Mouse (Mus musculus) limb, embryonic 15.5 days (tissue): ENCODE results near the gene Snai1. TPM values are rescaled to one million over a fixed set of nuclear protein-coding genes. Genes with fewer than 3 reads are reported as not detected.

Experiments used
- ATAC-seq: fragments of 200-750 bp; cut with Nextera tagmentation; 2 replicates; pipeline ENCODE4 v1.8.0; 2017; ENCODE audit warnings: low read depth, moderate TSS enrichment; ENCODE audit not compliant: insufficient number of reproducible peaks, low FRiP score, low TSS enrichment
- H3K27ac ChIP-seq: fragments of 300-500 bp; sonication (generic); 2 replicates; pipeline ENCODE4 v1.5.1; 2015; ENCODE audit warnings: moderate library complexity, mild to moderate bottlenecking, inconsistent platforms
- H3K27me3 ChIP-seq: fragments of 300-500 bp; sonication (generic); 2 replicates; pipeline ENCODE4 v1.6.1; 2015; ENCODE audit warnings: inconsistent platforms
- H3K36me3 ChIP-seq: fragments of 300-500 bp; sonication (generic); 2 replicates; pipeline ENCODE4 v1.6.1; 2015; ENCODE audit warnings: inconsistent platforms
- H3K4me1 ChIP-seq: fragments of 300-500 bp; sonication (generic); 2 replicates; pipeline ENCODE4 v1.6.1; 2015; ENCODE audit warnings: inconsistent platforms
- H3K4me2 ChIP-seq: fragments of 300-500 bp; sonication (generic); 2 replicates; pipeline ENCODE4 v1.6.1; 2015; ENCODE audit warnings: mild to moderate bottlenecking, inconsistent platforms
- H3K4me3 ChIP-seq: fragments of 300-500 bp; sonication (generic); 2 replicates; pipeline ENCODE4 v1.5.1; 2015; ENCODE audit warnings: mild to moderate bottlenecking, inconsistent platforms
- H3K9ac ChIP-seq: fragments of 300-500 bp; sonication (generic); 2 replicates; pipeline ENCODE4 v1.6.1; 2015; ENCODE audit warnings: inconsistent platforms
- H3K9me3 ChIP-seq: fragments of 300-500 bp; sonication (generic); 2 replicates; pipeline ENCODE4 v1.6.1; 2016; ENCODE audit warnings: inconsistent platforms
- whole genome bisulfite sequencing: fragments of 180-500 bp; shearing (Covaris S2); methylation state at CpG from one replicate; pipeline ENCODE4 v1.1.7; 2015; 5-methylcytosine and 5-hydroxymethylcytosine counted together
- polyA plus RNA-seq: library from polyadenylated mRNA; unstranded; fragments of >200 nt; fragmentation: Nextera tagmentation; extraction: Ambion mirVana; gene quantifications from 2 replicates; pipeline ENCODE4 v1.2.1, GENCODE M21; 2015

The Snai1 gene
- polyA plus RNA-seq, 1 experiment from 2014 or later = 52.6 TPM

- no peak overlapping the region for H3K4me3 ChIP-seq
Measured at GRCm38 (mm10) chr2:167575581-167575980, 37.6 kb downstream of the Snai1 start.

GRCm38 (mm10) chr2:167576121-167576620, 38.2 kb downstream of the Snai1 start:
- peaks cover 27% of the 10 kb centered on the region for H3K4me1 ChIP-seq
- no peaks in the 10 kb centered on the region for H3K36me3 ChIP-seq
- 82% methylated on average over 8 of the region's 8 CpGs for WGBS
- H3K9ac ChIP-seq = no peak overlapping the region
- H3K27ac ChIP-seq = no peak overlapping the region
- no peaks in the 10 kb centered on the region for H3K27me3 ChIP-seq
- no peak overlapping the region for H3K4me3 ChIP-seq
- no peaks in the 10 kb centered on the region for H3K9me3 ChIP-seq
- no peak for ATAC-seq
- H3K4me2 ChIP-seq = no peak overlapping the region

More at GRCm38 (mm10) chr2:167575581-167575980, 37.6 kb downstream of the Snai1 start:
- H3K27ac ChIP-seq = no peak overlapping the region
- no peaks in the 10 kb centered on the region for H3K27me3 ChIP-seq
- H3K36me3 ChIP-seq = no peaks in the 10 kb centered on the region
- H3K4me1 ChIP-seq = peaks cover 33% of the 10 kb centered on the region
- WGBS = 89% methylated on average over 7 of the region's 7 CpGs
- no peak for ATAC-seq
- H3K9me3 ChIP-seq = no peaks in the 10 kb centered on the region
- H3K9ac ChIP-seq = no peak overlapping the region
- H3K4me2 ChIP-seq = no peak overlapping the region

- no peak for ATAC-seq
- H3K4me3 ChIP-seq = no peak overlapping the region
- H3K27ac ChIP-seq = no peak overlapping the region
- no peak overlapping the region for H3K9ac ChIP-seq
- peaks cover 26% of the 10 kb centered on the region; the same call in 1 of the 2 replicates for H3K4me1 ChIP-seq
- 62% methylated on average over 9 of the region's 9 CpGs for WGBS
- no peaks in the 10 kb centered on the region for H3K27me3 ChIP-seq
- H3K36me3 ChIP-seq = no peaks in the 10 kb centered on the region
- H3K9me3 ChIP-seq = no peaks in the 10 kb centered on the region
- no peak overlapping the region for H3K4me2 ChIP-seq
Measured at GRCm38 (mm10) chr2:167577186-167577785, 39.3 kb downstream of the Snai1 start.

- no peak for ATAC-seq
- H3K9me3 ChIP-seq = no peaks in the 10 kb centered on the region
- H3K9ac ChIP-seq = no peak overlapping the region
- no peaks in the 10 kb centered on the region for H3K36me3 ChIP-seq
- peaks cover 37% of the 10 kb centered on the region for H3K4me1 ChIP-seq
- H3K27me3 ChIP-seq = no peaks in the 10 kb centered on the region
- no peak overlapping the region for H3K4me3 ChIP-seq
- WGBS = 38% methylated on average over 5 of the region's 5 CpGs
- no peak overlapping the region for H3K4me2 ChIP-seq
- no peak overlapping the region for H3K27ac ChIP-seq
Measured at GRCm38 (mm10) chr2:167578521-167578920, 40.5 kb downstream of the Snai1 start.

GRCm38 (mm10) chr2:167583161-167583952, 45.4 kb downstream of the Snai1 start:
- H3K9ac ChIP-seq = no peak overlapping the region
- H3K9me3 ChIP-seq = no peaks in the 10 kb centered on the region
- no peak for ATAC-seq
- peak overlapping the region; percentile 51 for H3K27ac ChIP-seq
- H3K4me1 ChIP-seq = peaks cover 50% of the 10 kb centered on the region
- 10% methylated on average over 10 of the region's 10 CpGs for WGBS
- H3K36me3 ChIP-seq = no peaks in the 10 kb centered on the region
- no peak overlapping the region for H3K4me3 ChIP-seq
- H3K27me3 ChIP-seq = no peaks in the 10 kb centered on the region
- no peak overlapping the region for H3K4me2 ChIP-seq

- no peak overlapping the region for H3K9ac ChIP-seq
- no peak overlapping the region for H3K27ac ChIP-seq
- H3K4me2 ChIP-seq = no peak overlapping the region
- H3K4me3 ChIP-seq = no peak overlapping the region
- WGBS = 69% methylated on average over 2 of the region's 2 CpGs
- no peak for ATAC-seq
- H3K27me3 ChIP-seq = no peaks in the 10 kb centered on the region
- H3K9me3 ChIP-seq = no peaks in the 10 kb centered on the region
- H3K4me1 ChIP-seq = peaks cover 59% of the 10 kb centered on the region
- H3K36me3 ChIP-seq = no peaks in the 10 kb centered on the region
Measured at GRCm38 (mm10) chr2:167585273-167585672, 47.3 kb downstream of the Snai1 start.

- no peak overlapping the region for H3K4me2 ChIP-seq
- no peak for ATAC-seq
- H3K27me3 ChIP-seq = no peaks in the 10 kb centered on the region
- H3K4me3 ChIP-seq = no peak overlapping the region
- H3K4me1 ChIP-seq = peaks cover 64% of the 10 kb centered on the region
- peak overlapping the region; percentile 40; the same call in 1 of the 2 replicates for H3K27ac ChIP-seq
- H3K36me3 ChIP-seq = no peaks in the 10 kb centered on the region
- H3K9me3 ChIP-seq = no peaks in the 10 kb centered on the region
- 29% methylated on average over 8 of the region's 8 CpGs for WGBS
- no peak overlapping the region for H3K9ac ChIP-seq
Measured at GRCm38 (mm10) chr2:167586041-167586440, 48.0 kb downstream of the Snai1 start.

- ATAC-seq = no peak
Measured at GRCm38 (mm10) chr2:167586976-167587375, 49.0 kb downstream of the Snai1 start.

GRCm38 (mm10) chr2:167588774-167589577, 51.0 kb downstream of the Snai1 start:
- Histone ChIP-seq H3K4me3 (0 out of 2 replicates have a peak overlapping the region, but pooled peaks have one; percentile 13), H3K9me3 (no peaks in the 10 kb centered on the region), H3K4me1 (peaks cover 57% of the 10 kb centered on the region), H3K9ac (0 out of 2 replicates have a peak overlapping the region, but pooled peaks have one; percentile 7), H3K27ac (peak overlapping the region; percentile 70; the same call in 1 of the 2 replicates), H3K4me2 (peak overlapping the region; percentile 12; the same call in 1 of the 2 replicates), H3K27me3 (no peaks in the 10 kb centered on the region), H3K36me3 (no peaks in the 10 kb centered on the region)
- 27% methylated on average over 21 of the region's 21 CpGs for WGBS
- no peak for ATAC-seq

More at GRCm38 (mm10) chr2:167586976-167587375, 49.0 kb downstream of the Snai1 start:
- Histone ChIP-seq H3K36me3 (no peaks in the 10 kb centered on the region), H3K27ac (no peak overlapping the region), H3K4me1 (peaks cover 63% of the 10 kb centered on the region), H3K4me3 (no peak overlapping the region), H3K4me2 (no peak overlapping the region), H3K9me3 (no peaks in the 10 kb centered on the region), H3K9ac (no peak overlapping the region), H3K27me3 (no peaks in the 10 kb centered on the region)
- WGBS = 20% methylated on average over 9 of the region's 9 CpGs
